Mouse (Mus musculus) layer of hippocampus, adult 9-11 months (tissue): Measurements from ENCODE around the gene Arhgef9.

Experiments used
- DNase-seq: peaks from one replicate; pipeline ENCODE4 v3.0.0; 2022

Arhgef9 gene

GRCm38 (mm10) chrX:95196104-95196919, at the start of gene Arhgef9:
TSS of gene Arhgef9 (minus strand) at chrX:95196856.
- no peak for DNase-seq

- no peak for DNase-seq
Observed at GRCm38 (mm10) chrX:95238896-95239295, 42.2 kb upstream of the Arhgef9 start.

GRCm38 (mm10) chrX:95195363-95196103, 1.1 kb downstream of the Arhgef9 start:
- DNase-seq, result no peak

GRCm38 (mm10) chrX:95175978-95176377, 20.7 kb downstream of the Arhgef9 start:
- peak; percentile 46 for DNase-seq

- peak; percentile 96 for DNase-seq
Observed at GRCm38 (mm10) chrX:95166317-95166716, 30.3 kb downstream of the Arhgef9 start.

- peak; percentile 9 for DNase-seq
Observed at GRCm38 (mm10) chrX:95165671-95166127, 31.0 kb downstream of the Arhgef9 start.

- peak; percentile 62 for DNase-seq
Observed at GRCm38 (mm10) chrX:95164140-95164539, 32.5 kb downstream of the Arhgef9 start.

GRCm38 (mm10) chrX:95163452-95163851, 33.2 kb downstream of the Arhgef9 start:
- DNase-seq, result no peak

- DNase-seq, result no peak
Observed at GRCm38 (mm10) chrX:95156833-95157386, 39.7 kb downstream of the Arhgef9 start.

- DNase-seq, result peak; percentile 62
Observed at GRCm38 (mm10) chrX:95138636-95139035, 58.0 kb downstream of the Arhgef9 start.

- no peak for DNase-seq
Observed at GRCm38 (mm10) chrX:95133502-95133901, 63.2 kb downstream of the Arhgef9 start.

GRCm38 (mm10) chrX:95132996-95133395, 63.7 kb downstream of the Arhgef9 start:
- no peak for DNase-seq

GRCm38 (mm10) chrX:95131783-95132182, 64.9 kb downstream of the Arhgef9 start:
- no peak for DNase-seq

GRCm38 (mm10) chrX:95123462-95123861, 73.2 kb downstream of the Arhgef9 start:
- DNase-seq, result no peak

GRCm38 (mm10) chrX:95104361-95104760, 92.3 kb downstream of the Arhgef9 start:
- no peak for DNase-seq

GRCm38 (mm10) chrX:95087674-95088073, 109.0 kb downstream of the Arhgef9 start:
- DNase-seq, result no peak

GRCm38 (mm10) chrX:95077013-95077699, 119.5 kb downstream of the Arhgef9 start:
- no peak for DNase-seq

- no peak for DNase-seq
Observed at GRCm38 (mm10) chrX:95027907-95028306, 168.7 kb downstream of the Arhgef9 start.

GRCm38 (mm10) chrX:95026361-95026892, 170.2 kb downstream of the Arhgef9 start, which contains the start of gene Spin4:
TSS of gene Spin4 (minus strand) at chrX:95026682.
- peak; percentile 62 for DNase-seq

- no peak for DNase-seq
Observed at GRCm38 (mm10) chrX:95025779-95026360, 170.8 kb downstream of the Arhgef9 start.

- DNase-seq, result no peak
Observed at GRCm38 (mm10) chrX:95012033-95012432, 184.6 kb downstream of the Arhgef9 start.
